23 mouse cellular contexts compared by ENCODE assay signal in the genomic region with DNA sequence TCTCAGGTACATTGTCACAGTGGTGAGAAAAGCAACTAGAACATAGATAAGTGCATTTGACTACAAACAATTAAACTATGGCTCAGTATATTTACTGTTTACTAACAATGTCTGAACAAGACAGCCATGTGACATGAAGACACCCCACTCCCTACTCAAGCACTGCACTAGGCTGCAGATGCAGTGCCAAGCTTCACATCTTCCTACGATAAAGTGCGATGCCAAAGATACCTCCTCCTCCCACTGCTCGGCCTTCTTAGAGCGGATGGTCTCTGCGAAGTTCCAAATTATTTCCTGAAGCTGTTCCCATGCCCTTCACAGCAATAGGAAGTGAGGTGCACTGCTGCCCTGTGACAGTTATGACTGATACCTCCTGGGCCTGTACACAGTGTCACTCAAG.
A peak's percentile ranks its signal among the peaks of the same experiment; 100 is the strongest.
DNase-seq lines count a peak whose midpoint lies in the region; ATAC-seq lines count a peak whose summit lies in the region.
"Had no signal": no experiment of that assay in that cellular context is flagged by ENCODE, and none has a peak within 500 bp of the region (broad histone marks: within the 10 kb centered on the region; RNA-seq: fewer than 3 reads in every experiment).

No protein-coding gene starts in this region.

- no peaks in the 10 kb centered on the region for H3K27me3 ChIP-seq in kidney, embryonic 14.5 days (ENCODE audit: control insufficient read depth, insufficient read depth, low read length)
- H3K27me3 ChIP-seq in midbrain, embryonic 11.5 days (ENCODE audit: control insufficient read depth, insufficient read depth, low read length) = no peaks in the 10 kb centered on the region
- H3K27me3 ChIP-seq in midbrain, embryonic 15.5 days (replicated peaks) = no peaks in the 10 kb centered on the region
- H3K27me3 ChIP-seq: CH12.LX, Patski had no signal

- peak; percentile 91 for ATAC-seq in frontal cortex, adult (ENCODE audit: low TSS enrichment)
- ATAC-seq in kidney, embryonic 14.5 days (ENCODE audit: low FRiP score, low TSS enrichment) = 0 out of 2 replicates have a peak, but pooled peaks have one; percentile 20
- no peak for ATAC-seq in midbrain, embryonic 11.5 days (ENCODE audit: low FRiP score)
- no peak for ATAC-seq in midbrain, embryonic 15.5 days (replicated peaks)
- ATAC-seq: activated CD4-positive, CD25-positive, alpha-beta regulatory T cell, adult 4 months; CD4-positive, CD25-positive, alpha-beta regulatory T cell, adult 4 months; Patski had no signal

- no peak for DNase-seq in frontal cortex, postnatal 14 days (ENCODE audit: low spot score in 2 of 2)
- no peak for DNase-seq in kidney, adult 11 months
- peak; percentile 77 for DNase-seq in midbrain, embryonic 11.5 days (ENCODE audit: low spot score, missing footprints)
- DNase-seq in brain, adult 2 months (ENCODE audit: low read depth, low spot score) = peak; percentile 26
- DNase-seq in embryo, embryonic 9.5 days (ENCODE audit: extremely low spot score) = no peak
- DNase-seq: adrenal gland, adult 2 months; adrenal gland, adult 8-10 months; adrenal gland, postnatal 10 days; adrenal gland, postnatal 14 days; adrenal gland, postnatal 25 days; adrenal gland, postnatal 36 days; B cell, adult 2 months; cerebellum, adult 11 months; cerebellum, adult 11-12 months; cerebellum, adult 18-20 months had no signal

- no peaks in the 10 kb centered on the region for H3K4me1 ChIP-seq in kidney, embryonic 14.5 days (ENCODE audit: control insufficient read depth, insufficient read depth, low read length)
- H3K4me1 ChIP-seq in midbrain, embryonic 11.5 days (ENCODE audit: control insufficient read depth, insufficient read depth, low read length) = no peaks in the 10 kb centered on the region
- H3K4me1 ChIP-seq in midbrain, embryonic 15.5 days = no peaks in the 10 kb centered on the region

- WGBS in kidney, embryonic 14.5 days = 80% methylated on average over 5 of the region's 5 CpGs
- 97% methylated on average over 5 of the region's 5 CpGs for WGBS in midbrain, embryonic 11.5 days
- 97% methylated on average over 5 of the region's 5 CpGs for WGBS in midbrain, embryonic 15.5 days

- no peaks in the 10 kb centered on the region for H3K36me3 ChIP-seq in kidney, embryonic 14.5 days (ENCODE audit: control insufficient read depth, insufficient read depth, low read length)
- H3K36me3 ChIP-seq in midbrain, embryonic 11.5 days (ENCODE audit: control insufficient read depth, insufficient read depth, low read length) = no peaks in the 10 kb centered on the region
- no peaks in the 10 kb centered on the region for H3K36me3 ChIP-seq in midbrain, embryonic 15.5 days (replicated peaks)
- H3K36me3 ChIP-seq: G1E had no signal

- H3K27ac ChIP-seq in kidney, embryonic 14.5 days (ENCODE audit: low read depth, low read length) = no peak overlapping the region
- H3K27ac ChIP-seq in midbrain, embryonic 11.5 days (ENCODE audit: low read depth, low read length) = no peak overlapping the region
- H3K27ac ChIP-seq in midbrain, embryonic 15.5 days = no peak overlapping the region

- no peak overlapping the region for H3K4me3 ChIP-seq in kidney, embryonic 14.5 days (ENCODE audit: low read length)
- H3K4me3 ChIP-seq in midbrain, embryonic 11.5 days (ENCODE audit: low read depth, low read length) = no peak overlapping the region
- H3K4me3 ChIP-seq in midbrain, embryonic 15.5 days = no peak overlapping the region

- no peak overlapping the region for H3K4me2 ChIP-seq in kidney, embryonic 14.5 days (replicated peaks; ENCODE audit: low read depth, low read length)
- no peak overlapping the region for H3K4me2 ChIP-seq in midbrain, embryonic 11.5 days
- H3K4me2 ChIP-seq in midbrain, embryonic 15.5 days = no peak overlapping the region

- H3K9me3 ChIP-seq in kidney, embryonic 14.5 days (ENCODE audit: control insufficient read depth, low read length) = no peaks in the 10 kb centered on the region
- no peaks in the 10 kb centered on the region for H3K9me3 ChIP-seq in midbrain, embryonic 11.5 days (ENCODE audit: control insufficient read depth, low read length)
- H3K9me3 ChIP-seq in midbrain, embryonic 15.5 days = no peaks in the 10 kb centered on the region
- H3K9me3 ChIP-seq: G1E had no signal

- no peak overlapping the region for H3K9ac ChIP-seq in kidney, embryonic 14.5 days (ENCODE audit: low read depth, low read length)
- H3K9ac ChIP-seq in midbrain, embryonic 11.5 days (ENCODE audit: low read length) = no peak overlapping the region
- H3K9ac ChIP-seq in midbrain, embryonic 15.5 days = no peak overlapping the region

Comparison
In these comparisons a context has a peak if more than half of its experiments do, and no peak if none do; other contexts are left out.
1. ATAC-seq: peak in frontal cortex, adult (single experiment) and kidney, embryonic 14.5 days (single experiment); none in midbrain, embryonic 11.5 days (single experiment) and midbrain, embryonic 15.5 days (single experiment).
2. DNase-seq: peak in midbrain, embryonic 11.5 days (single experiment) and brain, adult 2 months (single experiment); none in frontal cortex, postnatal 14 days (0 of 2), kidney, adult 11 months (single experiment) and embryo, embryonic 9.5 days (single experiment).